9 mouse cellular contexts compared by ENCODE assay signal in genomic region chrX:18160734-18161442, GRCm38 (mm10). TPM values are rescaled to one million over a fixed set of nuclear protein-coding genes. Genes with fewer than 3 reads are reported as not detected.
DNase-seq lines count a peak whose midpoint lies in the region; ATAC-seq and TF ChIP-seq lines count a peak whose summit lies in the region.
"Had no signal": no experiment of that assay in that cellular context is flagged by ENCODE, and none has a peak within 500 bp of the region (broad histone marks: within the 10 kb centered on the region; RNA-seq: fewer than 3 reads in every experiment).

No protein-coding gene starts in this region.

- WGBS in forebrain, embryonic 16.5 days: 52% methylated on average over 4 of the region's 4 CpGs
- 49% methylated on average over 4 of the region's 4 CpGs for WGBS in midbrain, embryonic 14.5 days

- DNase-seq in cerebellum, postnatal 10 days: peak; percentile 33 to 61
- no peak for DNase-seq in cerebellum, postnatal 36 days
- DNase-seq in layer of hippocampus, adult 2 months (ENCODE audit: low spot score in 2 of 2): no peak
- DNase-seq in layer of hippocampus, adult 18-20 months (ENCODE audit: low spot score in 2 of 2): no peak
- no peak for DNase-seq in midbrain, embryonic 14.5 days
- no peak for DNase-seq in B cell, adult 2 months
- DNase-seq in spleen, adult 12 weeks (ENCODE audit: low spot score): no peak
- DNase-seq: adrenal gland, postnatal 25 days had no signal

- H3K4me1 ChIP-seq in forebrain, embryonic 16.5 days (replicated peaks; ENCODE audit: control insufficient read depth, insufficient read depth, low read length): 0 out of 2 replicates have a peak, but pooled peaks cover 2% of the 10 kb centered on the region
- no peaks in the 10 kb centered on the region for H3K4me1 ChIP-seq in midbrain, embryonic 14.5 days (ENCODE audit: control insufficient read depth, insufficient read depth, low read length)

- H3K27me3 ChIP-seq in forebrain, embryonic 16.5 days (replicated peaks; ENCODE audit: control insufficient read depth, insufficient read depth, low read length): no peaks in the 10 kb centered on the region
- no peaks in the 10 kb centered on the region for H3K27me3 ChIP-seq in midbrain, embryonic 14.5 days (ENCODE audit: control insufficient read depth, insufficient read depth, low read length)

- peak overlapping the region; percentile 66; the same call in 1 of the 2 replicates for H3K4me3 ChIP-seq in layer of hippocampus, adult 2 months
- H3K4me3 ChIP-seq in forebrain, embryonic 16.5 days (replicated peaks; ENCODE audit: low read length): no peak overlapping the region
- H3K4me3 ChIP-seq in midbrain, embryonic 14.5 days (replicated peaks; ENCODE audit: low read depth, low read length): peak overlapping the region; percentile 74; the same call in 1 of the 2 replicates

- peak overlapping the region; percentile 99 for H3K27ac ChIP-seq in layer of hippocampus, adult 2 months
- H3K27ac ChIP-seq in forebrain, embryonic 16.5 days (ENCODE audit: low read length): no peak overlapping the region; the same call in 1 of the 2 replicates
- peak overlapping the region; percentile 95 for H3K27ac ChIP-seq in midbrain, embryonic 14.5 days (replicated peaks; ENCODE audit: low read depth, low read length)

- ATAC-seq in forebrain, embryonic 16.5 days: no peak
- no peak for ATAC-seq in midbrain, embryonic 14.5 days (ENCODE audit: low FRiP score, low TSS enrichment)

- H3K9me3 ChIP-seq in forebrain, embryonic 16.5 days (ENCODE audit: control insufficient read depth, low read length): no peaks in the 10 kb centered on the region
- H3K9me3 ChIP-seq in midbrain, embryonic 14.5 days (ENCODE audit: control insufficient read depth, low read length): no peaks in the 10 kb centered on the region

- H3K4me2 ChIP-seq in forebrain, embryonic 16.5 days (ENCODE audit: low read length): peak overlapping the region; percentile 64; the same call in 1 of the 2 replicates
- H3K4me2 ChIP-seq in midbrain, embryonic 14.5 days (ENCODE audit: low read length): peak overlapping the region; percentile 58

- H3K36me3 ChIP-seq in forebrain, embryonic 16.5 days (ENCODE audit: control insufficient read depth, insufficient read depth): no peaks in the 10 kb centered on the region
- H3K36me3 ChIP-seq in midbrain, embryonic 14.5 days (ENCODE audit: control insufficient read depth, insufficient read depth, low read length): no peaks in the 10 kb centered on the region

- no peak overlapping the region for H3K9ac ChIP-seq in forebrain, embryonic 16.5 days (replicated peaks; ENCODE audit: low read depth, low read length)
- H3K9ac ChIP-seq in midbrain, embryonic 14.5 days (replicated peaks; ENCODE audit: low read length): no peak overlapping the region

- TF ChIP-seq CTCF in layer of hippocampus, adult 2 months (conservative IDR thresholded peaks at IDR 0.05): no peak

RNA-seq across cellular contexts. Expression of gene Kdm6a, which starts 1.5 kb away (rescaled TPM):
- total RNA-seq in layer of hippocampus, adult 2 months (2021): 10 to 100 TPM; 37.3 to 59.2 TPM
- 10 to 100 TPM; 37.5 to 69.9 TPM for total RNA-seq in layer of hippocampus, adult 18-20 months (2021)
- 24.1 and 27.7 TPM in 2 replicates for polyA plus RNA-seq in forebrain, embryonic 16.5 days (2015; fragmentation: Nextera tagmentation; extraction: Ambion mirVana)
- 22.6 and 26.6 TPM in 2 replicates for polyA plus RNA-seq in midbrain, embryonic 14.5 days (2014; fragmentation: Nextera tagmentation; extraction: Ambion mirVana)

RNA-seq across cellular contexts. Expression of gene Dusp21, which starts 15.2 kb away (rescaled TPM):
- total RNA-seq in layer of hippocampus, adult 2 months (2021): not detected
- total RNA-seq in layer of hippocampus, adult 18-20 months (2021): not detected
- not detected in 2 replicates for polyA plus RNA-seq in forebrain, embryonic 16.5 days (2015; fragmentation: Nextera tagmentation; extraction: Ambion mirVana)
- not detected in 2 replicates for polyA plus RNA-seq in midbrain, embryonic 14.5 days (2014; fragmentation: Nextera tagmentation; extraction: Ambion mirVana)
- total RNA-seq: adrenal gland, postnatal 25 days had no signal

Comparison
In these comparisons a context has a peak if more than half of its experiments do, and no peak if none do; other contexts are left out.
1. DNase-seq: peak in cerebellum, postnatal 10 days (2 of 2); none in cerebellum, postnatal 36 days (0 of 2), layer of hippocampus, adult 2 months (0 of 2), layer of hippocampus, adult 18-20 months (0 of 2), midbrain, embryonic 14.5 days (single experiment), B cell, adult 2 months (0 of 2) and spleen, adult 12 weeks (single experiment).